Mouse (Mus musculus) forebrain, embryonic 14.5 days (tissue): ENCODE data around the gene Spdef. TPM values are rescaled to one million over a fixed set of nuclear protein-coding genes. Genes with fewer than 3 reads are reported as not detected.

ENCODE experiments used
- ATAC-seq: fragments of 200-750 bp; cut with Nextera tagmentation; 2 replicates; pipeline ENCODE4 v1.8.0; 2017; ENCODE audit warnings: mild to moderate bottlenecking, moderate library complexity
- DNase-seq: peaks from one replicate; pipeline ENCODE4 v3.0.0-alpha.2; 2015; ENCODE audit warnings: low spot score
- H3K27ac ChIP-seq: fragments of 300-500 bp; sonication (generic); 2 replicates; pipeline ENCODE4 v1.5.1; 2014; ENCODE audit warnings: low read depth, mild to moderate bottlenecking, control low read depth, low read length, moderate library complexity
- H3K27me3 ChIP-seq: fragments of 300-500 bp; sonication (generic); replicated peaks from 2 replicates; pipeline ENCODE4 v1.6.1; 2014; ENCODE audit warnings: low read length, control low read depth, mixed read lengths; ENCODE audit not compliant: control insufficient read depth, insufficient read depth
- H3K36me3 ChIP-seq: fragments of 300-500 bp; sonication (generic); 2 replicates; pipeline ENCODE4 v1.6.1; 2014; ENCODE audit warnings: low read length, control low read depth; ENCODE audit not compliant: control insufficient read depth, insufficient read depth
- H3K4me1 ChIP-seq: fragments of 300-500 bp; sonication (generic); 2 replicates; pipeline ENCODE4 v1.6.1; 2014; ENCODE audit warnings: antibody characterized with exemption, low read length, control low read depth; ENCODE audit not compliant: control insufficient read depth, insufficient read depth
- H3K4me2 ChIP-seq: fragments of 300-500 bp; sonication (generic); 2 replicates; pipeline ENCODE4 v1.6.1; 2014; ENCODE audit warnings: mild to moderate bottlenecking, control low read depth, low read length
- H3K4me3 ChIP-seq: fragments of 300-500 bp; sonication (generic); 2 replicates; pipeline ENCODE4 v1.5.1; 2014; ENCODE audit warnings: low read depth, low read length, control low read depth
- H3K9ac ChIP-seq: fragments of 300-500 bp; sonication (generic); 2 replicates; pipeline ENCODE4 v1.6.1; 2014; ENCODE audit warnings: mild to moderate bottlenecking, low read length, control low read depth, moderate library complexity
- H3K9me3 ChIP-seq: fragments of 300-500 bp; sonication (generic); replicated peaks from 2 replicates; pipeline ENCODE4 v1.6.1; 2016; ENCODE audit warnings: low read length, control low read depth, mixed read lengths; ENCODE audit not compliant: control insufficient read depth
- WGBS: fragments of 180-500 bp; shearing (Covaris S2); extraction: QIAGEN DNeasy Blood & Tissue Kit; methylation state at CpG from one replicate; pipeline ENCODE4 v1.1.7; 2014; 5-methylcytosine and 5-hydroxymethylcytosine counted together
- polyA plus RNA-seq: library from polyadenylated mRNA; unstranded; fragments of >200 nt; fragmentation: Nextera tagmentation; extraction: Ambion mirVana; gene quantifications from 2 replicates; pipeline ENCODE4 v1.2.1, GENCODE M21; 2014

Spdef gene
- polyA plus RNA-seq, 1 experiment from 2014 or later: 0.44 TPM

DNA sequence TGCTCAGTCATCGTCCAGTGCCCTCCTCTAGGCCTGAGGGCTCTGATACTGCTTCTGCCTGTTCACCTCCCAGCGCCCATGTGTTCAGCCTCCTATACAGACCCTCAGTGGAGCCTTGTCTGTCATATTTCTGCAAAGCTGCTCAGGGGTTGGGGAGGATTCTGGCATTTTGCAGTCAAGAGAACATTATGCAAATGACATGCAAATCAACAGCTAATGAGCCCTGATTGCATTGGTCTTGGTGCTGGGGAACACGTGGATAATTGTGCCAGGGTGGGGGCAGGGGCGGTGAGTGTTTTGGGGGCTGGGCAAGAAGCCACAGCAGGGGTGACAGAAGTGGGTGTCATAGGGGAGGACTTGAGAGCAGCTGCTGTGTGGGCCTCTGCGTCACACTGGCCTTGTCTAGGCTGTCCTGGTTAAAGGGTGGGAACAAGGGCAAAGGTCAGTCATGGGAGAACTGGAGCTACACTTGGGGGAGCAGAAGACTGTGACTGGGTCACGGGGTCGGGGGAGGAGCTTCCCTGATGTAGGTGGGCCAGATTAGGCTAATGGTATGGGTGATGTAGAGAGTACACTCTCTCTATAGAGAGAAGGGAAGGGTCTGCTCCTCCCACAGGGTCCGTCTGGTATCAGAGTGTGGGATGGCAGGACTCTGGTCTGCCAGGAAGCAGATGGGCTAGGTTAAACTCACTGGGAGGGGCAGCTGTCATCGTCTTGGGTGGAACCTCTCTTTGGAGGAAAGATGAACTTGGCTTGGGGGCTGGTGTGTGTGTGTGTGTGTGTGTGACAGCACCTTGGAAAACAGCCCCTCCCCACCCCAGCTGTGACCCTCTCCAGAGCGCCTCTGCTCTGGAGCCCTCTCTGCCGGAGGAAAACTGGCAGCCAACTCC is 49.6 kb downstream of the Spdef start:
- Histone ChIP-seq H3K36me3 (no peaks in the 10 kb centered on the region), H3K27me3 (no peaks in the 10 kb centered on the region), H3K9me3 (no peaks in the 10 kb centered on the region), H3K9ac (no peak overlapping the region), H3K4me2 (peak overlapping the region; percentile 12; the same call in 1 of the 2 replicates), H3K4me3 (no peak overlapping the region), H3K4me1 (peaks cover 31% of the 10 kb centered on the region), H3K27ac (peak overlapping the region; percentile 94)
- ATAC-seq (peak; percentile 89), DNase-seq (peak; percentile 94)
- 26% methylated on average over 11 of the region's 11 CpGs for WGBS

DNA sequence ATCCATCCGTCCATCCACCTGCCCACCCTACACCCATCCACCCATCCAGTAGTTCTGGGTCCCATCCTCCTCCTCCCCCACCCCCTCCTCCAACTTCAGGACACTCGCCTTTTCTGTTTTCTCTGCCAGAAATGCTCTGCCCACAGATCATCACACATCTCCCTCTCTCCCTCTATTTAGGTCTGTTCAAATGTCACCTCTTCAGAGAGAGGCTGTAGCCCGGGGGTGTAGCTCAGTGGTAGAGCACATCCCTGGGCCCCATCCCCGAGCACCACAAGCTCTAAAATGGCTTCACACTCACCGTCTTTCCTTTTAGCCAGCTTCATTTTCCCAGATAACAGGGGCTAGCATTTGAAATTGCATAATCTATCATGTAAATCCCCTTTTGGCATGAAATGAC is 51.0 kb downstream of the Spdef start:
- H3K4me2 ChIP-seq: no peak overlapping the region
- WGBS: 89% methylated on average over 5 of the region's 5 CpGs

DNA sequence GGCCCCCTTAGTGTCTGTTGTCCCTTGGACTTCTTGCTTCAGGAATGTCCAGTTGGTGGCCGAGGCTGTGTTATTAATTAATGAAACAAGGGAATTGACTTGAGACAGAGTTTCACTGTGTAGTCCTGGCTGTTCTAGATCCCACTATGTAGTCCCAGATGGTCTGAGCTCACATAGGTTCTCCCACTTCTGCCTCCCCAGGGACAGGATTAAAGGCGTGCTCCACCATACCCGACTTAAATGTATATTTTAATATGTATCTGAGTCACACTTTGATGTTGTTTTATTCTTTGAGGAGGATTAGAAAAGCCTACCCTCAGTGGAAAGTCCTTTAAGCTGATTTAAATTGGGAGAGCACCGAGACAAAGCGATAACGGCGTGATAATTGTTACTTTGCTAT is 52.5 kb downstream of the Spdef start:
- no peaks in the 10 kb centered on the region for H3K9me3 ChIP-seq

More for the DNA sequence above, 51.0 kb downstream of the Spdef start:
- no peaks in the 10 kb centered on the region for H3K9me3 ChIP-seq
- peak overlapping the region; percentile 94; the same call in 1 of the 2 replicates for H3K27ac ChIP-seq
- no peak overlapping the region for H3K4me3 ChIP-seq
- no peaks in the 10 kb centered on the region for H3K36me3 ChIP-seq
- ATAC-seq (no peak), DNase-seq (no peak)
- no peak overlapping the region for H3K9ac ChIP-seq
- no peaks in the 10 kb centered on the region for H3K27me3 ChIP-seq
- peaks cover 31% of the 10 kb centered on the region for H3K4me1 ChIP-seq

GRCm38 (mm10) chr17:27675453-27675852 is 53.3 kb downstream of the Spdef start:
- Histone ChIP-seq H3K9ac (no peak overlapping the region), H3K4me3 (no peak overlapping the region), H3K27me3 (no peaks in the 10 kb centered on the region), H3K4me2 (no peak overlapping the region), H3K36me3 (no peaks in the 10 kb centered on the region), H3K4me1 (peaks cover 31% of the 10 kb centered on the region), H3K27ac (no peak overlapping the region), H3K9me3 (no peaks in the 10 kb centered on the region)
- no peak for DNase-seq
- no peak for ATAC-seq
- WGBS: 70% methylated on average over 9 of the region's 9 CpGs

More for the DNA sequence above, 52.5 kb downstream of the Spdef start:
- Histone ChIP-seq H3K36me3 (no peaks in the 10 kb centered on the region), H3K4me2 (no peak overlapping the region), H3K4me3 (no peak overlapping the region), H3K9ac (no peak overlapping the region), H3K27ac (peak overlapping the region; percentile 21; the same call in 1 of the 2 replicates), H3K27me3 (no peaks in the 10 kb centered on the region), H3K4me1 (peaks cover 31% of the 10 kb centered on the region)
- DNase-seq: no peak
- WGBS: 44% methylated on average over 7 of the region's 7 CpGs
- no peak for ATAC-seq

GRCm38 (mm10) chr17:27673945-27674344 is 54.8 kb downstream of the Spdef start:
- WGBS: 47% methylated on average over 7 of the region's 7 CpGs
- Histone ChIP-seq H3K27ac (peak overlapping the region; percentile 54; the same call in 1 of the 2 replicates), H3K9ac (no peak overlapping the region), H3K27me3 (no peaks in the 10 kb centered on the region), H3K4me1 (peaks cover 19% of the 10 kb centered on the region), H3K4me2 (no peak overlapping the region), H3K4me3 (no peak overlapping the region), H3K36me3 (no peaks in the 10 kb centered on the region), H3K9me3 (no peaks in the 10 kb centered on the region)
- peak; percentile 60 for DNase-seq
- ATAC-seq: no peak

GRCm38 (mm10) chr17:27671720-27672119 is 57.0 kb downstream of the Spdef start:
- no peaks in the 10 kb centered on the region for H3K27me3 ChIP-seq
- DNase-seq (no peak), ATAC-seq (no peak)
- no peak overlapping the region for H3K9ac ChIP-seq
- no peak overlapping the region for H3K4me2 ChIP-seq
- H3K27ac ChIP-seq: no peak overlapping the region
- no peaks in the 10 kb centered on the region for H3K36me3 ChIP-seq
- 0 out of 2 replicates have a peak, but pooled peaks cover 5% of the 10 kb centered on the region for H3K4me1 ChIP-seq
- WGBS: 85% methylated on average over 6 of the region's 6 CpGs
- H3K9me3 ChIP-seq: no peaks in the 10 kb centered on the region
- no peak overlapping the region for H3K4me3 ChIP-seq

Other genes starting within 250 kb of the Spdef start
- 2.0 and 2.4 TPM in 2 replicates for gene Grm4, start 207.6 kb downstream of the Spdef start, polyA plus RNA-seq
- gene Hmga1, start 172.5 kb downstream of the Spdef start, polyA plus RNA-seq: 132 TPM in 2 replicates
- gene AI413582, start 163.2 kb downstream of the Spdef start, polyA plus RNA-seq: 44.6 and 46.2 TPM in 2 replicates
- gene Nudt3, start 105.5 kb downstream of the Spdef start, polyA plus RNA-seq: 175 and 178 TPM in 2 replicates
- not detected in 2 replicates for gene RPS10-NUDT3, start 93.7 kb downstream of the Spdef start, polyA plus RNA-seq
- 603 and 789 TPM in 2 replicates for gene Rps10, start 92.3 kb downstream of the Spdef start, polyA plus RNA-seq
- 22.2 and 25.2 TPM in 2 replicates for gene Pacsin1, start 73.4 kb downstream of the Spdef start, polyA plus RNA-seq
- gene D17Wsu92e, start 91.7 kb upstream of the Spdef start, polyA plus RNA-seq: 9.8 and 10.2 TPM in 2 replicates
- 301 and 338 TPM in 2 replicates for gene Snrpc, start 109.2 kb upstream of the Spdef start, polyA plus RNA-seq
- 4.3 and 5.3 TPM in 2 replicates for gene Uhrf1bp1, start 127.5 kb upstream of the Spdef start, polyA plus RNA-seq
- 39.4 and 40.3 TPM in 2 replicates for gene Anks1, start 180.4 kb upstream of the Spdef start, polyA plus RNA-seq
- gene Taf11, start 180.9 kb upstream of the Spdef start, polyA plus RNA-seq: 65.2 and 66.1 TPM in 2 replicates